Mouse (Mus musculus): ENCODE measurements around the gene Rab11fip5. TPM values are rescaled to one million over a fixed set of nuclear protein-coding genes. Genes with fewer than 3 reads are reported as not detected.

Gene Rab11fip5
- polyA plus RNA-seq, 1 experiment from 2014 or later: 20.5 TPM

DNA sequence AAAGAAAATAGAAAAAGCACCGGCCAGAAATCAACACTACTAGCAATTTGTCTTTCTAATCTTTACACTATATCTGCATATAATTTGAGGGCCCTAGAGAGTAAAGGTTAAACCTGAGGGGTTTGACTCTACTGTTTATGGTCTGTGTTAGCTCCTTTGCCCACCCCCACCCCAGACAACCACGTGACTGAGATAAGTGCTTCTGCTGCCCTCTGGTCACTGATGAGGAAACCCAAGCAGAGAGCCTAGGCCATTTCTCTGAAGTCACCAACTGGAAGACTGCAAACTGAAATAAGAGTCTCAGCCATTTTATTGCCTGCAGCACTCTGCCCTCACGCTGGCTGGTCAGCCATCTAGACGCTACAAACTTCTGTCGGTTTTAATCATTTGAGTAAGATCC, 3.4 kb upstream of the Rab11fip5 start:
- H3K27me3 ChIP-seq (ENCODE audit: control insufficient read depth, insufficient read depth, low read length): no peaks in the 10 kb centered on the region
- no peak overlapping the region for H3K4me2 ChIP-seq (ENCODE audit: low read depth, low read length)
- no peak overlapping the region for H3K9ac ChIP-seq (replicated peaks; ENCODE audit: low read depth, low read length)
- no peaks in the 10 kb centered on the region for H3K9me3 ChIP-seq (ENCODE audit: control insufficient read depth, low read length)
- no peak overlapping the region for H3K4me3 ChIP-seq (ENCODE audit: low read depth, low read length)
- H3K27ac ChIP-seq (ENCODE audit: low read depth, low read length): no peak overlapping the region
- H3K4me1 ChIP-seq (ENCODE audit: control insufficient read depth, insufficient read depth, low read length): peaks cover 9% of the 10 kb centered on the region
- WGBS: 60% methylated on average over 5 of the region's 5 CpGs
- no peak for ATAC-seq (ENCODE audit: low read depth)
- H3K36me3 ChIP-seq (ENCODE audit: control insufficient read depth, insufficient read depth, low read length): no peaks in the 10 kb centered on the region

DNA sequence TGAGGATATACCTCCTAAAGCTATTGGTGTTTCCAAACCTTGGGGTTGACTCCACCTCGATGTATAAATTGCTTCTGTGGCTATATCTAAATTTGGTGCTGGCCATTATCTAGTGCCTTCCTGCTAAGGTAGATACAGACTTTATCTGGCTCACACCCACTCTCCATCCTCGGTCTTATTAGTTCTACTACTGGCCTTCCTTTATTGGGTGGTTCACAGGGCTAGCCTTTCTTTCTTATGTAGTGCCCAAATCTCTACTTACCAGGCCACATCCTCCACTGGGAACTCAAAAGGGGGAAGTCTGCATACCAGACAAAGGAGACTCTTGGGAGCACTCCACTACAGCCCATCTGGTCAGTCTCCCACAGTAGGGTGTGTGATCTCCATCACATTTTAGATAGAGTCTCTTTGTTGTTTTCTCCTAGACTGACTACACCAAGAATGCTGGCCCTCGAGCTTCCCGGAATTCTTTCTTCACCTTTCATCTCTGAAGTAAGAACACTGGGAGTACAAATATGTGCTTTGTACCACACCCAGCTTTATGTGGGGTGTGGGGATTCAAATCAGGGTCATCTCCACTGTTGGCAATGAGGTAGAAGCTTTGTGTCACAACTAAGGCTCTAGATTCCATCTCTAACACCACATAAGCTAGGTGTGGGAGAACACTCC, 2.8 kb upstream of the Rab11fip5 start:
- 65% methylated on average over 4 of the region's 4 CpGs for WGBS
- H3K27ac ChIP-seq (ENCODE audit: low read depth, low read length): no peak overlapping the region
- H3K27me3 ChIP-seq (ENCODE audit: control insufficient read depth, insufficient read depth, low read length): no peaks in the 10 kb centered on the region
- no peak overlapping the region for H3K4me2 ChIP-seq (ENCODE audit: low read depth, low read length)
- no peak overlapping the region for H3K4me3 ChIP-seq (ENCODE audit: low read depth, low read length)
- H3K9ac ChIP-seq (replicated peaks; ENCODE audit: low read depth, low read length): no peak overlapping the region
- H3K4me1 ChIP-seq (ENCODE audit: control insufficient read depth, insufficient read depth, low read length): peaks cover 16% of the 10 kb centered on the region
- no peaks in the 10 kb centered on the region for H3K36me3 ChIP-seq (ENCODE audit: control insufficient read depth, insufficient read depth, low read length)
- no peaks in the 10 kb centered on the region for H3K9me3 ChIP-seq (ENCODE audit: control insufficient read depth, low read length)
- no peak for ATAC-seq (ENCODE audit: low read depth)

DNA sequence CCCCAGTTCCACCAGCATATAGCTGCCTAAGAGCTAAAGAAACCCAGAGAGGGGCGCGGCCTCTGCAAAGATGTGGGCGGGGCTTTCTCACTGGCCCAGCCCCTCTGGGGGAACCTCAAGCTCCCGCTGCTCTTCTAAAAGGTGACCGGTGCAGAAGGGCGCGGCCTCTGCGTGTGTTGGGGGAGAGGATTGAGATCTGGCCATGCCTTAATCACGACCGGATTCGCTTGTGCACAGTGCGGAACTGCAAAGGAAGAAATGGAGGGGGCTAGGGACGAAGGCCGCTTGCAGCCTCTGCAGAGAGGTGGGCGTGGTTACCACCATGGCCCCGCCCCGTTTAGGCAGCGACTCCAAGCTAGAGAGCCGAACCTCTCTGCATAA, 290 bp upstream of the Rab11fip5 start:
- Histone ChIP-seq H3K27me3 (ENCODE audit: control insufficient read depth, insufficient read depth, low read length) (no peaks in the 10 kb centered on the region), H3K4me1 (ENCODE audit: control insufficient read depth, insufficient read depth, low read length) (peaks cover 23% of the 10 kb centered on the region), H3K4me2 (ENCODE audit: low read depth, low read length) (peak overlapping the region; percentile 61), H3K4me3 (ENCODE audit: low read depth, low read length) (peak overlapping the region; percentile 89), H3K9me3 (ENCODE audit: control insufficient read depth, low read length) (no peaks in the 10 kb centered on the region), H3K27ac (ENCODE audit: low read depth, low read length) (peak overlapping the region; percentile 78), H3K36me3 (ENCODE audit: control insufficient read depth, insufficient read depth, low read length) (no peaks in the 10 kb centered on the region), H3K9ac (replicated peaks; ENCODE audit: low read depth, low read length) (peak overlapping the region; percentile 91)
- under 1% methylated on average over 19 of the region's 19 CpGs for WGBS
- ATAC-seq (ENCODE audit: low read depth): peak; percentile 98

DNA sequence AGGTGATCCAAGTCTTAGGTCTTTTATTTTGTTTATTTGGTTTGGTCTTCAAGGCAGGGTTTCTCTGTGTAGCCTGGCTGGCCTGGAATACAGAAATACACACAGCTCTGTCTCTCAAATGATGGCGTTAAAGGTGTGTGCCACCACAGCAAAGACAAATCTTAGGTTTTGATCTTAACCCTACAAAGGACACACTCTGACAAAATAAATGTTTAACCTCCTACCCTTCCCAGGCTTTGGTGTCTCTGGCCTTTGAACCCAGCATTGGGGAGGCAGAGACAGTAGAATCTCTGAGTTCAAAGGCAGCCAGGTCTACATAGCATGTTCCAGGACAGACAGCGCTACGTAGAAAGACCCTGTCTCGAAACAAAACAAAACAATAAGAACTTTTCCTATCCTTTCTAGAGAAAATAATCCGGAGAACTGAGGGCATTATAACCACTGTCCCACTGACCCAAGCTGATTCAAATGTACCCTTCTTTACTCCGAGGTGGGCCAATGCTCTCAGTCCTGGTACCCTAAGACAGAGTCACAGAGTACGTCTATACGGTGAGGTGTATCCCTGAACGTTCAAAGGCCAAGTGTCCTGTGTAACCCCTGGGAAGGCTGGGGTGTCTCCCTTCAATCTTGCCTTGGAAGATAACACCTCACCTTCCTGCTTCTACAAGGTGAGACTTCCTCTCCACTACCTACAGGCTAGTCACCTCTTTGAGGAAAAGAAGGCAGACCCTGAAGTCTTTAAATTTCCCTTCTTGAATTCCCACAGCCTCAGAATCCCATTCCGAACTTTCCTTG, 1.2 kb downstream of the Rab11fip5 start:
- no peaks in the 10 kb centered on the region for H3K9me3 ChIP-seq (ENCODE audit: control insufficient read depth, low read length)
- WGBS: 84% methylated on average over 10 of the region's 10 CpGs
- H3K36me3 ChIP-seq (ENCODE audit: control insufficient read depth, insufficient read depth, low read length): no peaks in the 10 kb centered on the region
- H3K4me3 ChIP-seq (ENCODE audit: low read depth, low read length): peak overlapping the region; percentile 89
- H3K27ac ChIP-seq (ENCODE audit: low read depth, low read length): no peak overlapping the region
- H3K4me1 ChIP-seq (ENCODE audit: control insufficient read depth, insufficient read depth, low read length): peaks cover 26% of the 10 kb centered on the region
- no peak for ATAC-seq (ENCODE audit: low read depth)
- H3K27me3 ChIP-seq (ENCODE audit: control insufficient read depth, insufficient read depth, low read length): no peaks in the 10 kb centered on the region
- peak overlapping the region; percentile 61 for H3K4me2 ChIP-seq (ENCODE audit: low read depth, low read length)
- peak overlapping the region; percentile 91 for H3K9ac ChIP-seq (replicated peaks; ENCODE audit: low read depth, low read length)

DNA sequence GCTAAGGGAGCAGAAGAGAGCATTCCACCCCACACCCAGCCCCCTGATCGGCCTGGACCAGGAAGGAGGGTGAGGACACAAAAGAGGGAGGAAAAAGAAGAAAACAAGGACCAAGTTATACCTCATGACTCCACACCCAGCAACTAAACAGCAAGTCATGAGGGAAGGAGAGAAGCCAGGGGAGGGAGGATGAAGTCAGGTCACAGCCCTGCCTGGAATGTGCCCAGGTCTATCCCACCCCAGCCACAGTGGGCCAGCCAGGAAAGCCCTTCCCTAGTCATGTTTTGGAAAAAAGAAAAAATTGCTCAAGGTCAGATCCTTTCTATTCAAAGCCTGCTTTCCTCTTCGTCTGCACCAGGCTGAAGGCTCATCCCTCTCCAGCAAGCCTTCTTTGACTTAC, 1.9 kb downstream of the Rab11fip5 start:
- Histone ChIP-seq H3K9ac (replicated peaks; ENCODE audit: low read depth, low read length) (no peak overlapping the region), H3K4me1 (ENCODE audit: control insufficient read depth, insufficient read depth, low read length) (peaks cover 26% of the 10 kb centered on the region)

DNA sequence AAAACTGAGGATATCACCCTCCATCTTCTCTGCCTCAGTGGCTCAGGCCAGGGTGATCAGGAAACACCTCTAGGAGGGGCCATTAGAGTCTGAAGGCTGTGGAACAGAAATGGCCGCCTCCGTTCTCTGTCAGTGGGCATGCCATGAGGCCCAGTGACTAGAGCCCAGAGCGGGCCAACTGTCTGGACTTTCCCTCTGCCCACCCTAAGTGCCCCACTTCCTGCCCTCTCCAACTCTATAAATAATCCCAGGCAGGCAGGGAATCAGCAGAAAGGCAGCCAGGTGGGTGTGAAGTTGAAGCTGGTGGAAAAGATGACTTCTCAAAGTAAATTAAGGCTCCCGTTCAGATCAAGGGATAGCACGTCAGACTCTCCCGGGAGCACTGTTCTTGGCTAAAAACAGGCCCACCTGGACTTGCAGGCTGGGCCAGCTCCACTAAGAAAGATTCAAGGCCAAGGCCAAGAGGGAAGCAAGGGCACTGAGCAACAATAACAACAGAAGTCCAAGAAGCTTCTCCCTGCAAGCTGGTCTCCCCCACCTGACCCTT, 2.5 kb downstream of the Rab11fip5 start:
- 85% methylated on average over 6 of the region's 6 CpGs for whole genome bisulfite sequencing
- no peak for ATAC-seq (ENCODE audit: low read depth)
- Histone ChIP-seq H3K36me3 (ENCODE audit: control insufficient read depth, insufficient read depth, low read length) (no peaks in the 10 kb centered on the region), H3K4me2 (ENCODE audit: low read depth, low read length) (peak overlapping the region; percentile 61), H3K4me1 (ENCODE audit: control insufficient read depth, insufficient read depth, low read length) (peaks cover 26% of the 10 kb centered on the region), H3K9me3 (ENCODE audit: control insufficient read depth, low read length) (no peaks in the 10 kb centered on the region), H3K4me3 (ENCODE audit: low read depth, low read length) (no peak overlapping the region), H3K27ac (ENCODE audit: low read depth, low read length) (no peak overlapping the region), H3K27me3 (ENCODE audit: control insufficient read depth, insufficient read depth, low read length) (no peaks in the 10 kb centered on the region), H3K9ac (replicated peaks; ENCODE audit: low read depth, low read length) (no peak overlapping the region)

More for the DNA sequence above, 1.9 kb downstream of the Rab11fip5 start:
- Histone ChIP-seq H3K9me3 (ENCODE audit: control insufficient read depth, low read length) (no peaks in the 10 kb centered on the region), H3K4me2 (ENCODE audit: low read depth, low read length) (peak overlapping the region; percentile 61), H3K36me3 (ENCODE audit: control insufficient read depth, insufficient read depth, low read length) (no peaks in the 10 kb centered on the region), H3K27me3 (ENCODE audit: control insufficient read depth, insufficient read depth, low read length) (no peaks in the 10 kb centered on the region), H3K27ac (ENCODE audit: low read depth, low read length) (no peak overlapping the region), H3K4me3 (ENCODE audit: low read depth, low read length) (no peak overlapping the region)
- 86% methylated on average over 2 of the region's 2 CpGs for WGBS
- no peak for ATAC-seq (ENCODE audit: low read depth)

DNA sequence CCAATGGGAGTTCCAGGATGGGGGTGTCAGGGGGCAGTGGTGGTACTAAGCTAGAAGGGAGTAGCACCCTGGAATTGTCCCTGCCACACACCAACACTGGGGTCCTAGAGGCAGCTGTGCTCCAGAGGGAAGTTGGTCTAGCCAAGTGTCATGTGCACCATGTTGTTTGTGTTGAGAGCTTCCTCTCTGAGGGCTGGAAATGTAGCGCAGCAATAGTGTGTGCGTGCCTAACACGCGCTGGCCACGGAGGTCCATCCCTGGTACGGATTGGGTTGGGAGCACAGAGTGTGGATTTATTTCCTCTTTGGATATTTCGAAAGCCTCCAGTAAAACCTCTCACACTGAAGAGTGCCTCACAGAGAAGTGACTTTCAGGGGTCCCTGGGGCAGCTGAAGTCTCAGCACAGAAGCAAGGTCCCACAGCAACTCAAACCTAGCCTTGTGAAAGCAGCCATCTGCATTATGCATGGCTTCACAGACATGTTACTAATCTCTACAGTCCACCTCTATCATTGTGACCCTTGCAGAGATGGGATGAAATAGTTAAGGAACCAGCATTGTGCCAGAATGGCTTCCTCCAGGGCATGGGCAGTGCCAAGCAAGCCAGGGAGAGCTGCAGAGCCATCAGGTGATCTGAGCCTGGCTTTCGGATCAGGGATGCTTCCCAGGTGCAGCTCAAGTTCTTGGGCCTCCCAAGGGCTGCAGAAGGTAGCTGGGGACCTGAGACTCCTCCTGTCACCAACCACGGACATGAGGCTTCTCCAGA, 3.6 kb downstream of the Rab11fip5 start:
- H3K4me2 ChIP-seq (ENCODE audit: low read depth, low read length): no peak overlapping the region
- H3K36me3 ChIP-seq (ENCODE audit: control insufficient read depth, insufficient read depth, low read length): no peaks in the 10 kb centered on the region
- H3K9ac ChIP-seq (replicated peaks; ENCODE audit: low read depth, low read length): no peak overlapping the region
- no peaks in the 10 kb centered on the region for H3K9me3 ChIP-seq (ENCODE audit: control insufficient read depth, low read length)
- peaks cover 26% of the 10 kb centered on the region for H3K4me1 ChIP-seq (ENCODE audit: control insufficient read depth, insufficient read depth, low read length)
- H3K4me3 ChIP-seq (ENCODE audit: low read depth, low read length): no peak overlapping the region
- ATAC-seq (ENCODE audit: low read depth): no peak
- H3K27me3 ChIP-seq (ENCODE audit: control insufficient read depth, insufficient read depth, low read length): no peaks in the 10 kb centered on the region
- WGBS: 94% methylated on average over 9 of the region's 9 CpGs
- H3K27ac ChIP-seq (ENCODE audit: low read depth, low read length): no peak overlapping the region

DNA sequence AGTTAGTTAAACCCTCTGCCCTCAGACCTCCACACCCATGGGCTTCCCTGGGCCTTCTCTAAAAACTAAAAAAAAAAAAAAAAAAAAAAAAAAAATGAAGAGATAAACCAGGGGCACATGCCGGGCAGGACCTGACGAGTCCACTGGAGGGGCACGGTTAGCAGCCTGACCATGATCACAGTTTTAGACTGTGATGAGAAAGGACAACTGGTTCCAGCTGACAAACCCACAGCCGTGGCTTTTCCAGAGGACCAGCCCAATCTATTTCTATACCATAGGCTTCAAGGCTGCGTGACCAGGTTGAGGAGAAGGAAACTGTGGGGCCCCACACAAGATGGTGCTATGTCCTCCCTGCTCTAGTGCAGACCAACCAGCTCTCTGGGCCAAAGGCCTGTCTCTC, 4.4 kb downstream of the Rab11fip5 start:
- Histone ChIP-seq H3K36me3 (ENCODE audit: control insufficient read depth, insufficient read depth, low read length) (no peaks in the 10 kb centered on the region), H3K27ac (ENCODE audit: low read depth, low read length) (no peak overlapping the region), H3K9ac (replicated peaks; ENCODE audit: low read depth, low read length) (no peak overlapping the region), H3K27me3 (ENCODE audit: control insufficient read depth, insufficient read depth, low read length) (no peaks in the 10 kb centered on the region), H3K4me1 (ENCODE audit: control insufficient read depth, insufficient read depth, low read length) (peaks cover 26% of the 10 kb centered on the region), H3K4me2 (ENCODE audit: low read depth, low read length) (no peak overlapping the region), H3K9me3 (ENCODE audit: control insufficient read depth, low read length) (no peaks in the 10 kb centered on the region), H3K4me3 (ENCODE audit: low read depth, low read length) (no peak overlapping the region)
- no peak for ATAC-seq (ENCODE audit: low read depth)
- WGBS: 92% methylated on average over 5 of the region's 5 CpGs
